Comparison of ENCODE assay signal across 22 mouse cellular contexts in the genomic region with DNA sequence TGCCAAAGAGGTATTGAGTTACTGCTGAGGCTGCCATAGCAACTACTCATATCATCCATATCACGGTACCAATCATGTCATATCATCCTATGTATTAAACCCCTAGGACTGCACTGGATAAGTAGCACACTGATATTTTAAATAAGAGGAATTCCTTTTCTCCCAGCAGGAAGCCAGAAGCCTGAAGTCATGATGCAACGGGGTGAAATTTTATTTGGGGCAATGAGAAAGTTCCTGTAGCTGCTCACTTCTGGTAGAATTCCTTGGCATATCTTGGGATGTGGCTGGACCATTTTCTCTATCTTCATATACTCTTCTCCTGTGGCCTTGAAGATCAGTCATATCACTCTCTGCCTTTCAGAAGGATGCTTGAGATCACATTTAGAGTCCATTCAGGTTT.
DNase-seq lines count a peak whose midpoint lies in the region; ATAC-seq and TF ChIP-seq lines count a peak whose summit lies in the region.
"Had no signal": no experiment of that assay in that cellular context is flagged by ENCODE, and none has a peak within 500 bp of the region (broad histone marks: within the 10 kb centered on the region; RNA-seq: fewer than 3 reads in every experiment).

No protein-coding gene starts in this region.

- peak overlapping the region; percentile 80; the same call in 1 of the 2 replicates for H3K27ac ChIP-seq in hindbrain, embryonic 14.5 days
- no peak overlapping the region for H3K27ac ChIP-seq in hindbrain, embryonic 10.5 days
- no peak overlapping the region for H3K27ac ChIP-seq in left cerebral cortex, adult 2 months
- H3K27ac ChIP-seq: embryonic facial prominence, embryonic 13.5 days; embryonic facial prominence, embryonic 15.5 days; forebrain, embryonic 13.5 days had no signal

- no peak for DNase-seq in hindbrain, embryonic 14.5 days (ENCODE audit: low spot score)
- DNase-seq in hindbrain, embryonic 10.5 days (ENCODE audit: low spot score), result no peak
- DNase-seq in 3T3-L1 (ENCODE audit: low read depth, low spot score) (peak; percentile 69), NIH3T3 (ENCODE audit: low read depth) (peak; percentile 36)
- DNase-seq in left cerebral cortex, adult 2 months (ENCODE audit: extremely low spot score in 1 of 2, low spot score in 2 of 2), result no peak
- DNase-seq in urinary bladder, postnatal 10 days (ENCODE audit: low spot score), result no peak
- DNase-seq: adrenal gland, adult 2 months; adrenal gland, postnatal 10 days; adrenal gland, postnatal 25 days; cerebellum, adult 11 months; cerebellum, adult 18-20 months; cerebellum, adult 8-10 months; cerebellum, adult 9-11 months; cerebellum, postnatal 14 days; cerebellum, postnatal 36 days; embryo, embryonic 11 days; forebrain, postnatal 0 days had no signal

- no peak overlapping the region for H3K9ac ChIP-seq in hindbrain, embryonic 14.5 days
- H3K9ac ChIP-seq: embryonic facial prominence, embryonic 13.5 days; embryonic facial prominence, embryonic 15.5 days; forebrain, embryonic 13.5 days; forebrain, embryonic 15.5 days; forebrain, postnatal 0 days had no signal

- peaks cover 16% of the 10 kb centered on the region for H3K4me1 ChIP-seq in hindbrain, embryonic 14.5 days (replicated peaks; ENCODE audit: control insufficient read depth, insufficient read depth, low read length)
- H3K4me1 ChIP-seq in hindbrain, embryonic 10.5 days (replicated peaks), result no peaks in the 10 kb centered on the region; the same call in 1 of the 2 replicates
- H3K4me1 ChIP-seq: embryonic facial prominence, embryonic 15.5 days had no signal

- H3K79me2 ChIP-seq in myocyte (ENCODE audit: control insufficient read depth, insufficient read depth), result no peaks in the 10 kb centered on the region

- H3ac ChIP-seq in myocyte (ENCODE audit: control insufficient read depth, insufficient read length), result no peak overlapping the region

- H3K36me3 ChIP-seq in hindbrain, embryonic 14.5 days (replicated peaks; ENCODE audit: control insufficient read depth, insufficient read depth), result no peaks in the 10 kb centered on the region
- H3K36me3 ChIP-seq in hindbrain, embryonic 10.5 days, result no peaks in the 10 kb centered on the region
- no peaks in the 10 kb centered on the region for H3K36me3 ChIP-seq in myocyte (ENCODE audit: control insufficient read depth, insufficient read depth)
- H3K36me3 ChIP-seq: embryonic facial prominence, embryonic 13.5 days; embryonic facial prominence, embryonic 15.5 days; forebrain, embryonic 15.5 days had no signal

- TF ChIP-seq CTCF in left cerebral cortex, adult 2 months (IDR thresholded peaks at IDR 0.05), result no peak

- intact Hi-C loops in left cerebral cortex, adult 2 months (cut with DNase I), result no loop called here

- no peak for TF ChIP-seq POLR2A in myocyte (IDR thresholded peaks at IDR 0.05; ENCODE audit: insufficient read length, low read depth)

- ATAC-seq in hindbrain, embryonic 14.5 days (ENCODE audit: low FRiP score), result no peak
- ATAC-seq: forebrain, embryonic 13.5 days; forebrain, embryonic 15.5 days; forebrain, postnatal 0 days had no signal

- H3K9me3 ChIP-seq in hindbrain, embryonic 14.5 days (ENCODE audit: control insufficient read depth, low read length), result no peaks in the 10 kb centered on the region
- no peaks in the 10 kb centered on the region for H3K9me3 ChIP-seq in hindbrain, embryonic 10.5 days
- H3K9me3 ChIP-seq: embryonic facial prominence, embryonic 13.5 days; embryonic facial prominence, embryonic 15.5 days; forebrain, embryonic 13.5 days; forebrain, embryonic 15.5 days had no signal

- no peaks in the 10 kb centered on the region for H3K27me3 ChIP-seq in hindbrain, embryonic 14.5 days (ENCODE audit: control insufficient read depth, insufficient read depth, low read length)
- no peaks in the 10 kb centered on the region for H3K27me3 ChIP-seq in hindbrain, embryonic 10.5 days (ENCODE audit: insufficient read depth, poor library complexity, severe bottlenecking)
- no peaks in the 10 kb centered on the region for H3K27me3 ChIP-seq in myocyte (ENCODE audit: control insufficient read depth, insufficient read depth, insufficient read length)
- H3K27me3 ChIP-seq: embryonic facial prominence, embryonic 13.5 days; embryonic facial prominence, embryonic 15.5 days; forebrain, embryonic 13.5 days; forebrain, embryonic 15.5 days had no signal

- no peak overlapping the region for H3K4me2 ChIP-seq in hindbrain, embryonic 14.5 days (replicated peaks)
- no peak overlapping the region for H3K4me2 ChIP-seq in myocyte (ENCODE audit: low read depth)
- H3K4me2 ChIP-seq: embryonic facial prominence, embryonic 13.5 days; embryonic facial prominence, embryonic 15.5 days; forebrain, embryonic 13.5 days; forebrain, embryonic 15.5 days had no signal

- whole genome bisulfite sequencing in hindbrain, embryonic 14.5 days, result 81% methylated on average over 2 of the region's 2 CpGs
- 88% methylated on average over 2 of the region's 2 CpGs for WGBS in hindbrain, embryonic 10.5 days

- H3K4me3 ChIP-seq in hindbrain, embryonic 14.5 days (replicated peaks; ENCODE audit: low read length), result no peak overlapping the region
- H3K4me3 ChIP-seq in hindbrain, embryonic 10.5 days, result no peak overlapping the region
- H3K4me3 ChIP-seq in myocyte, result no peak overlapping the region
- no peak overlapping the region for H3K4me3 ChIP-seq in left cerebral cortex, adult 2 months
- H3K4me3 ChIP-seq: embryonic facial prominence, embryonic 13.5 days; embryonic facial prominence, embryonic 15.5 days; forebrain, embryonic 13.5 days; forebrain, embryonic 15.5 days had no signal

TF ChIP-seq in myocyte, 11 proteins besides CTCF, POLR2A, EP300 and RAD21:
- no peak for TF ChIP-seq REST (IDR thresholded peaks at IDR 0.05; ENCODE audit: insufficient read depth, insufficient read length)
- peak; percentile 94 for TF ChIP-seq CEBPB (IDR thresholded peaks at IDR 0.05; ENCODE audit: insufficient read depth, poor library complexity, severe bottlenecking)
TF ChIP-seq in myocyte: peak in this region for 1.

Comparison
In these comparisons a context has a peak if more than half of its experiments do, and no peak if none do; other contexts are left out.
1. DNase-seq: peak in 3T3-L1 (single experiment) and NIH3T3 (single experiment); none in hindbrain, embryonic 14.5 days (single experiment), hindbrain, embryonic 10.5 days (single experiment), left cerebral cortex, adult 2 months (0 of 2) and urinary bladder, postnatal 10 days (single experiment).